Mouse (Mus musculus): ENCODE data around the gene Gm14326.
"Not testable (repeated sequence)": the region's sequence is repeated elsewhere in the genome, so short reads cannot be mapped to it uniquely, and the experiment has no call there.

Gm14326 gene

DNA sequence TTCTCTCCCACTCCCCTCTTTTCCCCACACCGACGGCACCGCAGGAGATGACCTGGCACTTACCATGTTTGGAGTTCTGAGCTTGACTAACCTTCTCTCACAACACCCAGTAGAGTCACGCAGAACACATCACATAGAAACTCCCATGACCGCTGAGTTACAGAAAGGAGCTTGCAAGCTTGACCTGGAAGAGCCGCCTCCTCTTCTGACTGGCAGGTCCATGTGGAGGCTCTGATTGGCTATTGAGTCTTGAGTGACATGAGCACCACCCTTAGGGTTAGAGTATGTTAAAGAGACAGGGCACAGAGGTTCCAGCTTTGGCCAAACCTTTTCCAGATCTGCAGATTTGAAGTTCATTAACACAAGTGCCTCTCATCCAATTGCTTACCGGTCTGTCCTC lies at the start of gene Gm14326:
Gene Gm14326 (minus strand): TSS at position 153 of the 400 bp plus-strand sequence.
- peak; percentile 42 for DNase-seq (ENCODE audit: low spot score)

DNA sequence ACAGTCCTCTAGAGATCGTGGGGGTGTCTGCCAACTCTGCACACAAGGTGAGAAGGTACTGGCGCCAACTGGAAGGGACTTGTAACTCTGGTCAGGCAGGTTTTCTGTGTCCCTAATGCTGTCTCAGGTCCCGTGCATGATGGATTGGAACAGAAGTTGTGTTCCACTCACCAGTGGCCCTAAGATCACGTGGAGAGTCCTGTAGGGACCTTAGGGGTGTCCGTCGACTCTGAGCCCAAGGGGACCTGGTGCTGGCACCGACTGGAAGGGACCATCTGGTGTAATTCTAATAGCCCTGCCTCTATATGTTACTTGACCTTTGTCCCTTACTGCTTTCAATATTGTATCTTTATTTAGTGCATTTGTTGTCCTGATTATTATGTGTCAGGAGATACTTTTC lies 17.7 kb upstream of the Gm14326 start:
- not testable (repeated sequence) for DNase-seq (ENCODE audit: low spot score)

DNA sequence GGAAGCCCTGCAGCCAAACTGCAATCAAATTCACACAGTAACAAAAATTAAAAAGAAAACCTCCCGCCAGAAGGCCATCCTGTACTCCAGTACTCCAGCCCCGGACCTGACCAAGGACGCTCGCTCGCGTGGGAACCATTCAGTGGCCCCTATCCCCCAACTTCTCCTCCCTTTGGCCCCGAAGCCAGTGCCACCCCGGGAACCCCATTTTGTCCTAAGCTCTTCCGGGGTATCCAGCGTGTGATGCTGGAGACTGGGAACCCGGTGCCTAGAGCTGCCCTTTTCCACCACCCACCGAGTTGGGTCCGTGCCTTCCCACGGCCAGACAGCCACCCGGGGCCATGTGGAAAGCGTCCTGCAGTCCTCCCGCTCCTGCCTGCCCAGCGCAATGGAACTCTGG lies 363 bp downstream of the Gm14326 start:
- not testable (repeated sequence) for DNase-seq (ENCODE audit: low spot score)

DNA sequence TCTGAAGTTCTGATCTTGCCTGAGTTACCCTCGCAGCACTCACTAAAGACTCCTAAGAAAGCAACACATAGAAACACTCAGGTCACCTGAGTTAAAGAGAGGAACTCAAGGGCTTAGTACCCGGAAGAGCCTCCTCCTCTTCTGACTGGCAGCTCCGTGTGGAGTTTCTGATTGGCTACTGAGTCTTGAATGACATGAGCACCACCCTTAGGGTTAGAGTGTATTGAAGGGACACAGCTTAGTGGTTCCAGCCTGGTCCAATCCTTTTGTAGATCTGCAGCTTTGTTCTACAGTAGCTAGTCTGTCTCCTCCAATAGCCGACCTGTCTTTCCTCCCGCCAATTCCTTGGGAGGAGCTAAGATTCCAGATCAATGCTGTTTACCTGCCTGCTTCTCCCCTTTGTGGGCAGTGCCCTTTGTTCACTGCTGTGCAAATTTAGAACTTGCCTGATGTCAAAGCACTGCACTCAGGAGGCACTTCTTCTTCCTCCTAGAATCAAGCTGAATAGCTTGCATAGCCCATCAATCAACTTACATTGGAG lies 31.5 kb downstream of the Gm14326 start, which contains the start of gene Zfp972:
Gene Zfp972 (minus strand): TSS at position 51 of the 541 bp plus-strand sequence.
- not testable (repeated sequence) for DNase-seq (ENCODE audit: low spot score)

DNA sequence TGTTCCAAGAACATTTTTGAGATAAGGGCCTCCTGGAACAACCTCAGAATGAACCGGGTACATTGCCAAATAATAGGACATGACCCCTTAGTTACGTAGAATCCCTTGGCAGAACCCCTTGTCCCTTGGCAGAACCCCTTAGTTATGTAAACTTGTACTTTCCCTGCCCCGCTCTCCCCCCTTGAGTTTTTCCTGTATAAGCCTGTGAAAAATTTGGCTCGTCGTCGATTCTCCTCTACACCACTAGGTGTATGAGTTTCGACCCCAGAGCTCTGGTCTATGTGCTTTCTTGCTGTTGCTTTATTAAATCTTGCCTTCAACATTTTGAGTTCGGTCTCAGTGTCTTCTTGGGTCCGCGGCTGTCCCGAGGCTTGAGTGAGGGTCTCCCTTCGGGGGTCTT lies 53.8 kb downstream of the Gm14326 start:
- DNase-seq (ENCODE audit: low spot score), result not testable (repeated sequence)

DNA sequence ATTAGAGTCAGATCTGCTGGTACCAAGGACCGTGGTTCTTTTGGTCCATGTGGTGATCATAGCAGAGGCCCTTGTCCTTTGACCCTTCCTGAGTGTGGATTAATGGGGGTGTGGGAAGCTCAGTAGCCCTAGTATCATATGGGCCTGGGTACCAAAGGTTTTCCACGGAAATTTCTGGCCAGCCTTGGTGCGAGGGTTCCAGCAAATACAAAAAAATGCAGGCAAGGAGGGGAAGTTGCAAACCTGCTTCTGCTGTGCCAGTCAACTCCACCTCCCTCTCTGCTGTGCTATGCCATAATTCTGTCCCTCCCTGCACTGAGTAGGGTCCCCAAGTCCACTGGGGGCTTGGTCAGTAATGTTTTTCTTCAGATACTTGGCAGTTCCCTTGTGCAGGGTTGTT lies 58.9 kb downstream of the Gm14326 start:
- not testable (repeated sequence) for DNase-seq (ENCODE audit: low spot score)

DNA sequence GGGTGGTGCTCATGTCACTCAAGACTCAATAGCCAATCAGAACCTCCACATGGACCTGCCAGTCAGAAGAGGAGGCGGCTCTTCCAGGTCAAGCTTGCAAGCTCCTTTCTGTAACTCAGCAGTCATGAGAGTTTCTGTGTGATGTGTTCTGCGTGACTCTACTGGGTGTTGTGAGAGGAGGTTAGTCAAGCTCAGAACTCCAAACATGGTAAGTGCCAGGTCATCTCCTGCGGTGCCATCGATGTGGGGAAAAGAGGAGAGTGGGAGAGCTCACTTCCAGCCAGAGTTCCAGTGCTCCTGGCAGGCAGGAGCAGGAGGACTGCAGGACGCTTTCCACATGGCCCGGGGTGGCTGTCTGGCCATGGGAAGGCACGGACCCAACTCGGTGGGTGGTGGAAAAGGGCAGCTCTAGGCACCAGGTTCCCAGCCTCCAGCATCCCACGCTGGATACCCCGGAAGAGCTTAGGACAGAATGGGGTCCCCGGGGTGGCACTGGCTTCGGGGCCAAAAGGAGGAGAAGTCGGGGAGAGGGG lies 60.0 kb downstream of the Gm14326 start, which contains the start of gene Gm14327:
Gene Gm14327 (plus strand): TSS at position 51 of the 533 bp plus-strand sequence.
- not testable (repeated sequence) for DNase-seq (ENCODE audit: low spot score)

DNA sequence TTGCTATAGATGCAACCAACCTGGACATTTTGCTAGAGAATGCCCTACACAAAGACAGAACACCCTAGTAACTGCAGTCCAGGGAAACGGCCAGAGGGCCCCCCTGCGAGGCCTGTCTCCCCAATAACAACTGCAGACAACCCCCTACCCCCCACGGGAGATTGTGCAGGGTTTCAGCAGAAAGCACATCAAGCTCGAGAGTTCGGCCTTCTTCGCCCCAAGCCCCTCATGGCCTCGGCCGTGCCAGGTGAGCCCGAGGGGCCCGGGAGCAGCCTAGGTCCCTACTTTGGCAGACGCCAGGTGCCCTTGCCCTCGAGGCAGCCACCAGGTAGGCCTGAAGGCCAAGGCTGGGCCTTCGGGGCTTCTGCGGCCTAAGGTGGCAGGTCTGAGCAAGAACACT lies 69.4 kb downstream of the Gm14326 start:
- not testable (repeated sequence) for DNase-seq (ENCODE audit: low spot score)

All from ovary, postnatal 10 days (tissue).